Mouse (Mus musculus): Measurements from ENCODE around the gene Srxn1. TPM values are rescaled to one million over a fixed set of nuclear protein-coding genes. Genes with fewer than 3 reads are reported as not detected.
"Not testable (repeated sequence)": the region's sequence is repeated elsewhere in the genome, so short reads cannot be mapped to it uniquely, and the experiment has no call there.

The Srxn1 gene
- polyA plus RNA-seq (2016; fragmentation: Nextera tagmentation; extraction: Ambion mirVana) = 23.1 and 27.2 TPM in 2 replicates

DNA sequence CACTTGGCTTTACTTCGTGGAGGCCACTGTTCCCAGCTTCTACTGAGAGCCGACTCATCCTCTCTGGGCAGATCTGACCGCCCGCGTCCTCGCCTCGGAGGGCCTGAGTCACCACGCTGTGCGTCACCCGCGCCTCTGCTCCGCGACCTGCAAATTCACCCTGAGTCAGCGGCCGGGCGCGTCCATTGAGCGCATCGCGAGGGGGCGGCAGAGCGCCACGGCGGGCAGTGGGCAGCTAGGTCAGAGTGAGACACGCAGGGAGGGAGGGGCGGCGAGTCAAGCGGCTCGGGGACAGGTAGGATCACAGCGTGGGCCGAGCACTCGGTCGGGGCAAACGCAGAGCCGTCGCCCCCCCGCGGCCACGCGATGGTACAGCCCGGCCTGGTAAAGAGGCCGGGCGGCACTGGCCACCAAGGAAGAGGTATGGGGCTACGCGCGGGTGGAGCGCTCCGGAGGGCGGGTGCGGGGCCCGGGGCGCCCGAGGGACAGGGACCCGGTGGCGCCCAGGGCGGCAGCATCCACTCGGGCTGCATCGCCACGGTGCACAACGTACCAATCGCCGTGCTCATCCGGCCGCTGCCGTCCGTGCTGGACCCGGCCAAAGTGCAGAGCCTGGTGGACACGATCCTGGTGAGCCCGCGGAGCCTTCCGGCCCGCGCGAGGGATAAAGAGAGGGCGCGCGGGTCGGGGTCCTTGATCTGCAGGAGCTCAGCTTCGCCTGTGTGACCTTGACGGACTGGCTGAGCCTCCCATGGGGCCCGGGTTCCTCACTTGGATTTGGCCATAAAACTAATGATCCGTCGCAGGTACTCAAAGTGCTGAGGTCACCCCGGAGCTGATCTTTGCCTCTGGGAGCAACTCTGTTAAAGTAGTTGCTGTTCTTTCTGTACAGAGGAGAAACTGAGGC is at the start of gene Srxn1:
TSS of gene Srxn1 (plus strand) at position 199 of the 907 bp plus-strand sequence.
- Histone ChIP-seq H3K4me1 (peaks cover 22% of the 10 kb centered on the region), H3K9me3 (replicated peaks) (no peaks in the 10 kb centered on the region), H3K36me3 (peaks cover 39% of the 10 kb centered on the region), H3K4me3 (peak within 1 kb of the TSS; percentile 87), H3K27ac (peak within 1 kb of the TSS; percentile 92), H3K27me3 (replicated peaks) (peaks cover 32% of the 10 kb centered on the region), H3K4me2 (peak within 1 kb of the TSS; percentile 78), H3K9ac (peak within 1 kb of the TSS; percentile 95)
- 2% methylated on average over 83 of the region's 84 CpGs for WGBS (ENCODE audit: insufficient replicate concordance)
- peak; percentile 96 for ATAC-seq

GRCm38 (mm10) chr2:152056368-152057251 is 48.7 kb upstream of the Srxn1 start:
- Histone ChIP-seq H3K4me1 (no peaks in the 10 kb centered on the region), H3K27me3 (replicated peaks) (peaks cover 78% of the 10 kb centered on the region), H3K4me2 (no peak overlapping the region), H3K36me3 (no peaks in the 10 kb centered on the region), H3K9me3 (replicated peaks) (no peaks in the 10 kb centered on the region), H3K9ac (no peak overlapping the region), H3K27ac (no peak overlapping the region), H3K4me3 (no peak overlapping the region)
- WGBS (ENCODE audit: insufficient replicate concordance) = 55% methylated on average over 20 of the region's 22 CpGs
- ATAC-seq = no peak

DNA sequence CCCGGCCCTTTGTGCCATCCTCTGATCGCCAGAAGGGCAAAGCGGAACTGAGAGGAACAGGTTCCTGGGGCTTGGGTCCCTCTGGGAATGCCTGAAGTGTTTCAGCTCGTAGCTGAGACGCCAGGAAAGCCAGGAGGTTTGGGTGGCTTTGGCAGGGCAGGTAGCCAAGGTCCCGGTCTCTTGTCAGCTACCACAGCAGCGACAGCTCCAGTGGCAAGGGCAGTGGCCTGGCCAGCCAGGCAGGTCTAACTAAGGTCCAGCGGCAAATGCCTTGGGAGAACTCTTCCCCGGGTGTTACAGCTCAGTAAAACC is 48.1 kb upstream of the Srxn1 start:
- Histone ChIP-seq H3K27me3 (replicated peaks) (peaks cover 72% of the 10 kb centered on the region), H3K27ac (no peak overlapping the region), H3K36me3 (no peaks in the 10 kb centered on the region), H3K4me3 (no peak overlapping the region), H3K4me1 (no peaks in the 10 kb centered on the region), H3K9ac (no peak overlapping the region), H3K4me2 (no peak overlapping the region), H3K9me3 (replicated peaks) (no peaks in the 10 kb centered on the region)
- ATAC-seq = no peak
- WGBS (ENCODE audit: insufficient replicate concordance) = 64% methylated on average over 9 of the region's 9 CpGs

- H3K4me1 ChIP-seq; H3K4me3 ChIP-seq; H3K4me2 ChIP-seq; H3K27ac ChIP-seq; H3K36me3 ChIP-seq; H3K9me3 ChIP-seq (replicated peaks); H3K9ac ChIP-seq; ATAC-seq: not testable (repeated sequence)
- H3K27me3 ChIP-seq (replicated peaks) = peaks cover 19% of the 10 kb centered on the region; the same call in 1 of the 2 replicates
- 52% methylated on average over 3 of the region's 3 CpGs for WGBS (ENCODE audit: insufficient replicate concordance)
Measured at GRCm38 (mm10) chr2:152062817-152063216, 42.5 kb upstream of the Srxn1 start.

- Histone ChIP-seq H3K27ac (no peak overlapping the region), H3K4me1 (no peaks in the 10 kb centered on the region), H3K9ac (no peak overlapping the region), H3K4me2 (no peak overlapping the region), H3K9me3 (replicated peaks) (no peaks in the 10 kb centered on the region), H3K36me3 (no peaks in the 10 kb centered on the region), H3K4me3 (no peak overlapping the region), H3K27me3 (replicated peaks) (peaks cover 30% of the 10 kb centered on the region)
- ATAC-seq = no peak
- WGBS (ENCODE audit: insufficient replicate concordance) = 36% methylated on average over 11 of the region's 11 CpGs
Measured at GRCm38 (mm10) chr2:152068660-152069433, 36.5 kb upstream of the Srxn1 start.

GRCm38 (mm10) chr2:152069434-152069786 is 35.9 kb upstream of the Srxn1 start:
- Histone ChIP-seq H3K27me3 (replicated peaks) (peaks cover 36% of the 10 kb centered on the region), H3K4me2 (no peak overlapping the region), H3K9me3 (replicated peaks) (no peaks in the 10 kb centered on the region), H3K36me3 (no peaks in the 10 kb centered on the region), H3K4me1 (no peaks in the 10 kb centered on the region), H3K4me3 (no peak overlapping the region), H3K27ac (no peak overlapping the region), H3K9ac (no peak overlapping the region)
- ATAC-seq = no peak
- WGBS (ENCODE audit: insufficient replicate concordance) = 55% methylated on average over 9 of the region's 9 CpGs

DNA sequence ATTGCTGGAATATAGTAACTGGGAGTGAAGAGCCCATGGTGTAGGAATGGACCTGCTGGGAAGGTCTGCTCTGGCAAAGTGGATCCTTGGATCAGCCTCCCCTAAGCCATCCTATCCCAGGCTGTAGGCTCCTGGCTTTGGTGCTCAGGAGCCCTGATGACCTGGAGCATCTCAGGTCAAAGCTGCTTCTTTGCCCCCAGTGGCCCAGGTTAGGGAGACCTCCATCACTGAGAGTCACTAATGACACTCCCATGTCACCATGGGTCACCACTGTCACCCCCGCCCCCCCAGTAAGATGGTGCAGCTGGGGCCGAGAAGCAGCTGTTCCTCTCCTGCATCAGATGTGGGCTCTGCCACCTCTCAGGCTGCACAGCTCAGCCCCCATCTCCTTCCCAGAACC is 35.4 kb upstream of the Srxn1 start:
- H3K4me1 ChIP-seq = no peaks in the 10 kb centered on the region
- H3K4me3 ChIP-seq = no peak overlapping the region
- 72% methylated on average over 2 of the region's 2 CpGs for WGBS (ENCODE audit: insufficient replicate concordance)
- peaks cover 41% of the 10 kb centered on the region for H3K27me3 ChIP-seq (replicated peaks)
- no peak overlapping the region for H3K9ac ChIP-seq
- no peak overlapping the region for H3K27ac ChIP-seq
- H3K4me2 ChIP-seq = no peak overlapping the region
- ATAC-seq = no peak
- no peaks in the 10 kb centered on the region for H3K36me3 ChIP-seq
- H3K9me3 ChIP-seq (replicated peaks) = no peaks in the 10 kb centered on the region

DNA sequence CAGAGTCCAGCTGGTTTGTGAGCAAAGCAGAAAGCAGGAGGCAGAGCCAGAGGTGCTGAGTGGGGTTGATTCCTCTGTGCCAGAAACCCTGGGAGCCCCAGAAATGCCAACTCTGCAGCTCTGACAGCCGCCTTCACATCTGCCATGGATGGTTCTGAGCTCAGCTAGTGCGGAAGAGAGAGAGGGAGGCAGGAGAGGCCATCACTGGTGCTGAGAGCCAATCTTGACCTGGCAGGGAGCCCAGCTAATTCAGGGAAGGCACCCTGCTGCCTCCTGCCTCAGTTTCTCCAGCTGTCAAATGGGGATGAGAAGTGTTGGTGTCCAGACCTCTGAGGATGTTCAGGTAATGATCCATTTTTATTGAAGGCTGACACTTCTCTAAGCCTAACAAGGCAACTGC is 30.8 kb upstream of the Srxn1 start:
- Histone ChIP-seq H3K9me3 (replicated peaks) (no peaks in the 10 kb centered on the region), H3K4me2 (no peak overlapping the region), H3K4me1 (no peaks in the 10 kb centered on the region), H3K9ac (no peak overlapping the region), H3K36me3 (no peaks in the 10 kb centered on the region), H3K27ac (no peak overlapping the region), H3K27me3 (replicated peaks) (peaks cover 76% of the 10 kb centered on the region), H3K4me3 (no peak overlapping the region)
- WGBS (ENCODE audit: insufficient replicate concordance) = 58% methylated on average over 2 of the region's 2 CpGs
- ATAC-seq = no peak

DNA sequence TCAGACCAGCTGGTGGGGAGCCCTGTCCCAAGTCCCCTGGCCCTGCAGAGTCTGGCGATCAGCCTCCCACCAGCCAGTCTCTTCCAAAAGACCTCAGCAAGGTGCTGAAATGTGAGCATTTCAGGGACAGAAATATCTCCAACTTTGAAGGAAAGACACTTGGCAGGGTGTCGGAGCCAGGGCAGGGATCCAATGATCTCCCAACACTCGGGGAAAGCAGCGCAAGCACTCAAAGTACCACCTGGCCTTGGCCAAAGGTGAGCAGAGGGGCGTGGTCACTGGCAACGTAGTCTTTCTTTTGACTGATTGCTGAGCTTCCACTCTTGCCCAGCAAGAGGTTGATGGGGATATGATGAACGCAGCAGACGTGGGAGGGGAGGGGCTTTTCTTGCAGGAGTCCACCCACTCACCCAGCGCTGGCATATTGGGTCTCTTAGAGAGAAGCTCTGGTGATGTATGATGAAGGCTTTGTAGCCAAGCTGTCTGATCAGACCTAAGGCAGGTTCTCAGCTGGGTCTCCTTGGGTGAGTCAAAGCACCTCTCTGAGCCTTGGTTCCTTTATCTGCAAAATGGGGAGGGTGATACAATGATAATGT is 29.9 kb upstream of the Srxn1 start:
- WGBS (ENCODE audit: insufficient replicate concordance) = 33% methylated on average over 9 of the region's 9 CpGs

DNA sequence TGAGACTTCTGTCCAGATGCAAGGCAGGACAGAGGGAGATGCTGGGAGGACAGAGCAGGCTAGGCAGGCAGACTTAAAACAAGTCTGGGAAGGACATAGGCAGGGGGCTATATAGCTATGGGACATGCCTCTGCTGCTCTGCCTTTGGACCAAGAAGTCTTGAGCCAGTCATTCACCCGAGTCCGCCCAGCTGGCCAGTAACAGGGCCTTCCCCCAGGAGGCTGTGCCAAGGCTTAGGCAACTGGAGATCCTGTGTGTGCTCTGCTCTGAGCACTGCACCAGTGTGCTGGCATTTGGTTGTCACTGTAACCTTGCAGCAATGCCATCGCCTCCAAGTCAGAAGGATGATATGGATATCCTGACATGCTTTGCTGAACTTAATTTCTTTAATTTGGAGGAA is 28.0 kb upstream of the Srxn1 start:
- no peak for ATAC-seq

More for the DNA sequence above, 29.9 kb upstream of the Srxn1 start:
- H3K36me3 ChIP-seq = no peaks in the 10 kb centered on the region
- no peak overlapping the region for H3K4me3 ChIP-seq
- no peaks in the 10 kb centered on the region for H3K9me3 ChIP-seq (replicated peaks)
- H3K4me2 ChIP-seq = no peak overlapping the region
- no peak overlapping the region for H3K9ac ChIP-seq
- H3K4me1 ChIP-seq = no peaks in the 10 kb centered on the region
- H3K27ac ChIP-seq = no peak overlapping the region
- H3K27me3 ChIP-seq (replicated peaks) = peaks cover 78% of the 10 kb centered on the region
- ATAC-seq = no peak

More for the DNA sequence above, 28.0 kb upstream of the Srxn1 start:
- no peak overlapping the region for H3K27ac ChIP-seq
- no peaks in the 10 kb centered on the region for H3K36me3 ChIP-seq
- H3K9ac ChIP-seq = no peak overlapping the region
- H3K9me3 ChIP-seq (replicated peaks) = no peaks in the 10 kb centered on the region
- H3K27me3 ChIP-seq (replicated peaks) = peaks cover 89% of the 10 kb centered on the region
- no peak overlapping the region for H3K4me2 ChIP-seq
- H3K4me1 ChIP-seq = 0 out of 2 replicates have a peak, but pooled peaks cover 5% of the 10 kb centered on the region
- 56% methylated on average over 3 of the region's 3 CpGs for WGBS (ENCODE audit: insufficient replicate concordance)
- H3K4me3 ChIP-seq = no peak overlapping the region

Measured in liver, embryonic 12.5 days (tissue).